Mouse (Mus musculus) olfactory bulb, adult 2 months (tissue): Measurements from ENCODE around the gene Mrps23. TPM values are rescaled to one million over a fixed set of nuclear protein-coding genes. Genes with fewer than 3 reads are reported as not detected.

Source experiments
- H3K27ac ChIP-seq: fragments of 200-500 bp; 2 replicates; pipeline ENCODE4 v1.5.1; 2012; ENCODE audit warnings: low read depth, low read length; ENCODE audit not compliant: insufficient read depth
- H3K4me1 ChIP-seq: fragments of 200-500 bp; 2 replicates; pipeline ENCODE4 v1.6.1; 2012; ENCODE audit warnings: low read length; ENCODE audit not compliant: control insufficient read depth, insufficient read depth
- H3K4me3 ChIP-seq: fragments of 200-500 bp; 2 replicates; pipeline ENCODE4 v1.5.1; 2012; ENCODE audit warnings: mild to moderate bottlenecking, low read depth, low read length, moderate library complexity; ENCODE audit not compliant: insufficient read depth
- CTCF ChIP-seq: fragments of 200-500 bp; IDR thresholded peaks from 2 replicates; pipeline ENCODE4 v1.5.1; 2012; ENCODE audit warnings: low read depth, mild to moderate bottlenecking, low read length, moderate library complexity; ENCODE audit not compliant: insufficient read depth
- POLR2A ChIP-seq: fragments of 200-500 bp; IDR thresholded peaks from 2 replicates; pipeline ENCODE4 v1.6.1; 2012; ENCODE audit warnings: mild to moderate bottlenecking, low read depth, low read length, moderate library complexity; ENCODE audit not compliant: insufficient read depth
- WGBS: fragments of 180-500 bp; shearing (Covaris S2); methylation state at CpG from one replicate; pipeline ENCODE4 v1.1.7; 2018; 5-methylcytosine and 5-hydroxymethylcytosine counted together
- polyA plus RNA-seq: library from polyadenylated mRNA; stranded (reverse); fragments of >200 nt; gene quantifications from 2 replicates; pipeline ENCODE4 v1.2.4, GENCODE M21; 2012; ENCODE audit warnings: low replicate concordance; ENCODE audit not compliant: missing spikeins, insufficient read depth, insufficient read length

Gene Mrps23
- polyA plus RNA-seq, 1 experiment, result not detected

DNA sequence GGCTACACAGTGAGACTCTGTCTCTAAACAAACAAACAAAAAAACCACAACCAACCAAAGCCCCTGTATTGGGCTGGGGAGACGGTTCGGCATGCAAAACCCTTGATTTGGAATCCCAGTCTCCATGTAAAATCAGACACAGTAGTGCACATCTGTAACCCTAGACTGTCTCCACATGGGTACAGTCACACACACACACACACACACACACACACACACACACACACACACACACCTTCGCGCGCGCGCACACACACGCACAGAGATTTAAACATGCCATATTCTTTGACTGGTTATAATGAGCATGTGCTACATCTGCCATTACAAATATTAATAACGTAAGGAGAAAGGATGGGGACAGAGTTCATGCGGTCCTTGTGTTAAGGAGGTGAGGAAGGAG lies 36.1 kb downstream of the Mrps23 start:
- H3K4me3 ChIP-seq, result no peak overlapping the region
- WGBS, result 86% methylated on average over 10 of the region's 10 CpGs
- no peak for TF ChIP-seq POLR2A
- no peak for TF ChIP-seq CTCF
- peaks cover 13% of the 10 kb centered on the region for H3K4me1 ChIP-seq
- H3K27ac ChIP-seq, result no peak overlapping the region

DNA sequence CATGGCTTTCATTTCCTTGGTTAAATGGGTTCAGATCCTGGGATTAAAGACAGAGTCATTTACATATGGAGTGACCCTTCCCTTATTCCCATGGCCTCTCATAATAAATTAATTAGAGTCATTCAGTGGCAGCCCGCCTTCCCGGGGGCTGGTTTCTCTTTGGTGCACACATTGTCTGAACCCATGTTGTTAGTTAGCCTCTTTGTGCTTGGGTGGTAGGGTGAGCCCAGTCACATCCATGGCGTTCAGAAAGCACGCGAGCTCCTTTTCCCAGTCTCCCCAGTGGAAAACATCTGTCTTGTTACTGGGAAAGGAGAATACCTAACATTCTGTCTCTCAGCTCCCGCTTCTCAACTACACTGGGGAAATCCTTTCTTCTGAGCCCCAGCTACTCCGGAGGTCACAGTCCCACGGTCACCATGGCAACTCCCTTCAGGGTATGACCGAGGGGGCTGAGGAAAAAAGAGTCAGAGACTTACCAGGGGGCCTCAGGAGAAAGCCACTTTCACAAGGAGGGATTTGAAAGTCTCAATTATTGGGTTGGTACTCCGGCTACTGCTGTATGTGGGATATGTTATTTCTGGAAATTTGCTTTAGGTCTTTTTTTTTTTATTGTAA lies 36.7 kb downstream of the Mrps23 start:
- Histone ChIP-seq H3K27ac (0 out of 2 replicates have a peak overlapping the region, but pooled peaks have one; percentile 13), H3K4me1 (peaks cover 7% of the 10 kb centered on the region; the same call in 1 of the 2 replicates), H3K4me3 (no peak overlapping the region)
- TF ChIP-seq POLR2A (no peak), CTCF (no peak)
- 33% methylated on average over 10 of the region's 10 CpGs for WGBS

GRCm38 (mm10) chr11:88241468-88242301 lies 37.5 kb downstream of the Mrps23 start:
- 64% methylated on average over 12 of the region's 12 CpGs for WGBS
- peaks cover 7% of the 10 kb centered on the region; the same call in 1 of the 2 replicates for H3K4me1 ChIP-seq
- no peak overlapping the region for H3K4me3 ChIP-seq
- TF ChIP-seq CTCF (no peak), POLR2A (no peak)
- H3K27ac ChIP-seq, result no peak overlapping the region

- Histone ChIP-seq H3K27ac (no peak overlapping the region), H3K4me3 (no peak overlapping the region), H3K4me1 (peaks cover 4% of the 10 kb centered on the region; the same call in 1 of the 2 replicates)
- TF ChIP-seq POLR2A, result no peak
- TF ChIP-seq CTCF, result no peak
- 82% methylated on average over 14 of the region's 14 CpGs for WGBS
Observed at GRCm38 (mm10) chr11:88245581-88246170, 41.5 kb downstream of the Mrps23 start.

DNA sequence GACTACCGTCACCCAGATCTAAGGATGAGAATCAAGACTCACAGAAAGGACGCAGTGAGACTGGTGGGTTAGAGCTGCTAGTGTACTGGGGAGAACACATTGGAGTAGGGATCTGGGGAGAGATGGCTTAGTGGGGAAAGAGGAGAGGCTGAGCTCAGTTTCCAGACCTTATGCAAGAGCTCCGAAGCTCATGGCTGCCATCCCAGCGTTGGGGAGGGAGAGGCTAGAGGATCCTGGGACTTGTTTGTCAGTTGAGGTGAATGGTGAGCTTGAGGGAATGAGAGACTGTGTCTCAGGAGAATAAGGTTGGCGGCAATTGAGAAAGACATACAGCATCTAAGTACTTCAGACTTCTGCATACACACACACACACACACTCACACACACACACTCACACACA lies 44.4 kb downstream of the Mrps23 start:
- no peak for TF ChIP-seq POLR2A
- no peak for TF ChIP-seq CTCF
- WGBS, result 79% methylated on average over 5 of the region's 5 CpGs

DNA sequence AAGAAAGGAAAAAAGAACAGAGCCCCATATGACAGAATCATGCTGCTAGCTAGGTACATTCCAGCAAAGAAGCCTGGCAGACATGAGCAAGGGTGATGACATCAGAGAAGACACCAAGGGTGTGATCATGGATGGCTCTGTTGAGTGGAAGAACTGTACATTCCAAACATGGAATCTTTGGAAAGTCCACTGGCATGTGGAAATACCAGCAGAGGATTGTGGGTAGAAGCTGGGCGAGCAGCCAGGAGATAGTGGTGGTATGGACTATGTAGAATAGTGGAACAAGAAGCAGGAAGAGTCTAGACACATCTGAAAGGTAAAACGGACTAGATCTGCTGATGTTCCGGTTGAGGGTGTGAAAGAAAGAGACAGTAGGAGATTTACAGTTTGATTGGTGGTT lies 46.4 kb downstream of the Mrps23 start:
- no peak overlapping the region for H3K4me3 ChIP-seq
- WGBS, result 93% methylated on average over 3 of the region's 3 CpGs
- H3K4me1 ChIP-seq, result peaks cover 13% of the 10 kb centered on the region
- no peak overlapping the region for H3K27ac ChIP-seq
- TF ChIP-seq POLR2A (no peak), CTCF (no peak)

More for the DNA sequence above, 44.4 kb downstream of the Mrps23 start:
- Histone ChIP-seq H3K4me3 (no peak overlapping the region), H3K4me1 (peaks cover 10% of the 10 kb centered on the region), H3K27ac (no peak overlapping the region)

DNA sequence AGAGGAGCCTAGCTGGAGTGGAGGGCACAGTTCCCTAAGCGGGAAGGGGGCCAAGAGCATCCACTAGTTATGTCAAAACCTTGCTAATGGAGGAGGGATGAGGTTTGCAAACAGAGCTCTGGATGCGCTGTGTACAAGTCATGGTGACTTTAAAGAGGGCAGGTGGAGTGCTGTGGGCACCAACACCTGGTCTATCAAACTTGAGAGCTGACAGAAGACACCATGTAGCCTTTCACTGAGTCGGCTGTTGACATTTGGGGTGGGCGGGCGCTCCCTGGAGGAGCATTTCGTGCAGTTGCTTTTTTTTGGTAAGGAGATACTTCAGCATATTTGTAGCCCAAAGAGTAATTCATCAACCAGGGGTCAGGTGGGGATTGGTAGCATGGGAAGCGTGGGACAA lies 47.1 kb downstream of the Mrps23 start:
- no peak for TF ChIP-seq POLR2A
- TF ChIP-seq CTCF, result no peak
- Histone ChIP-seq H3K4me3 (no peak overlapping the region), H3K4me1 (peaks cover 13% of the 10 kb centered on the region), H3K27ac (no peak overlapping the region)
- WGBS, result 87% methylated on average over 7 of the region's 7 CpGs

DNA sequence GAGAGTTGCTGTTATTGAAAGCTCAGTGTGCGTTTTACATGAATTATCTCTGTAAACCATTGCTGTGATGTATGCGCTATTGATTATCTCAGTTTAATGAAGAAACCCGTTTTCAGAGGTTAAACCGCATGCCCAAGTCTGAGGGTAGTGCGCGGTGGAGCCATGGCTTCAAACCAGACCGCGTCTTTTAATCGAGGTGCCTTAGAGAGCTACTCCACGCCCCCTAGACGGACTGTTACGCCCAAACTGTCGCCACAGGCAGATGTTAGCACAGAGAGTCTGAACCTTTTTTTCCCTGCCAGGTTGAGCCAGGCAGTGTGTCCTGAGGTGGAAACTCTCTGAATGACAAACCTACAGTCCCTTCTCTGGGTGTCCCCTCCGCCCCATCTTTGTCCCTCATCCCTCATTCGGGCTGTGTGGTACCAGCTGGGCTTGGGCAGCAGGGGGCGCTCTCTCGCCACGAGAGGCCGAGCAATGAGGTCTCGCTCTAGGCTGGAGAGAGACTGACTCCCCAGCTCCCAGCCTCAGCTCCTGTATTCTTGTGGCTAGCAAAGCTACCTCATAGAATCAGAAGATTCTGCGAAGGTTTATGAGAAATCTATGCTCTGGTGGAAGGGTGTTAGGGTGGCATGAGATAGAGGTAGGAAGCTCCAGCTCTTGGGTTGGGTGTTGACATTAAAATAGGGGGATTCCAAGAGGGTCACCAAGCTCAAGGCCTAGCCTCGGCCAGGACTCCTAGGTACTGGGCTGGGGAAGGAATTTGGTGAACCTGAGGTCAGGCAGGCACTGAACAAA lies 48.0 kb downstream of the Mrps23 start:
- 14% methylated on average over 22 of the region's 22 CpGs for WGBS
- no peak for TF ChIP-seq POLR2A
- peak; percentile 94 for TF ChIP-seq CTCF
- Histone ChIP-seq H3K4me1 (peaks cover 13% of the 10 kb centered on the region), H3K4me3 (no peak overlapping the region), H3K27ac (peak overlapping the region; percentile 18)
